Mouse (Mus musculus) CH12F3 (cell line): ENCODE measurements at regions not wholly inside any gene's neighbourhood (a gene's known extent, or its start where the extent isn't known, plus 50 kb on each side); places are given as distances from the start of the nearest gene placed in this dataset.
"Not testable (repeated sequence)": the region's sequence is repeated elsewhere in the genome, so short reads cannot be mapped to it uniquely, and the experiment has no call there.

ENCODE experiments used
- in situ Hi-C: fragments of 300-500 bp; cut with MboI; formaldehyde crosslinking; loops from 2 replicates; pipeline ENCODE4 v1.14.3; 2020; ENCODE audit warnings: low sequenced_read_pairs

DNA sequence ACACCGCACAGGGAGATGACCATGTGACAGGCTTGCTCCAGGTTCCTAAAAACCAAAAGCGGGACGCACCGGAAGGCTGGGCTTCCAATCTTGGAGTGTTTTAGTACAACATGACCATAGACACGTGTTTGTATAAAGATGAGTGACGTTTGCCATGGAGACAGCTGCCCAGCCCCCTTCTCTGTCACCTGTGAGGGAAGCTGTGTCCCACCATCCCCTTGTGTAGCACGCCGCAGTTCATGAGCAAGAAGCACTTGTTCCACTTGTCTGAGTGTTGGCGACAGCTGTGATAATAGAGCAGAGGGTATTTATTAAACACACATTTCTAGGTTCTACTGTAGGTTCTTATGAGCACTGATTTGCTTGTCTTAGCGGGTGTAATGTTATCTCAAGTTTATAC is 131.7 kb upstream of the Slc38a2 start:
- in situ Hi-C loops: no loop called here

- in situ Hi-C loops: no loop called here
Observed at GRCm38 (mm10) chr15:96830578-96830977, 131.0 kb upstream of the Slc38a2 start.

- in situ Hi-C loops: no loop called here
Observed at GRCm38 (mm10) chr15:96829941-96830340, 130.4 kb upstream of the Slc38a2 start.

DNA sequence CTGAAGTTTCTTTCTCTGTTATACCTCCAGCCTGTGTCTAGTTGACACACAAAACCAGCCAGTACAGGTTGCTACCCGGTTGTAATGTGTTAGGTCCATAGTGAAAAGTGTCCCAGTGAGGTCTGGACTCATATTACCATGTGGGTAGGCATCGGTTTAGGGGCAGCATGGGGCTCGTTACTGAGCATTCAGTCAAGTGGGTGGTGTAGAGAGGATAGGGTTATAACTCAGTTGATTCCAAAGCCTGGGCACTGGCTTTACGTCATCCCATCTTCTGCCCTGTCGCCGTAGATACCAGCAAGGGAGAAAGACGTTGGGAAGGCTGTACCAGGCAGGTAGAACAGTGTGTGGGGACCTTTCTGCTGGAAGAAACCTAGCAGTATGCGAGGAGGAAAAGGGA is 129.2 kb upstream of the Slc38a2 start:
- in situ Hi-C loops: no loop called here

- in situ Hi-C loops: no loop called here
Observed at GRCm38 (mm10) chr15:96827931-96828330, 128.4 kb upstream of the Slc38a2 start.

GRCm38 (mm10) chr15:96818435-96818834 is 118.9 kb upstream of the Slc38a2 start:
- in situ Hi-C loops: no loop called here

DNA sequence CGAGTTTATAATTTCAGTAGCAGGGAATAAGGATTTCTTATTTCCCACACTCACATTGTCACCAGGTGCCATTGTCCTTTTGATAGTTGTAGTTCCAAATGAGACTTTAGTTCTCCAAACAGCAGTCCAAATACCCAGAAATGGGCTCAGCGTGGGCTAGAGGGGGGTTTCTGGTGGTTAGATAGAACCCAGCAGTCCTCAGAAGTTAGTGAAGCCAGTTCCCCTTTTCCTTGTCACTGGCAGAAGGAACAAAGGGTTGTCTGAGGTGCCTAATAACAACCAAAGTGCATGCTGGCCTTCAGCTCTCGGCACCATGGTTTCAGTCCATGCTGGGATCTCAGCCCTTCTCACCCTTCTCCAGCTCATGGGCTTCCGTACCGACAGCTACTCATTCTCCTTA is 118.1 kb upstream of the Slc38a2 start:
- in situ Hi-C loops: no loop called here

GRCm38 (mm10) chr15:96816997-96817570 is 117.6 kb upstream of the Slc38a2 start:
- in situ Hi-C loops: no loop called here

DNA sequence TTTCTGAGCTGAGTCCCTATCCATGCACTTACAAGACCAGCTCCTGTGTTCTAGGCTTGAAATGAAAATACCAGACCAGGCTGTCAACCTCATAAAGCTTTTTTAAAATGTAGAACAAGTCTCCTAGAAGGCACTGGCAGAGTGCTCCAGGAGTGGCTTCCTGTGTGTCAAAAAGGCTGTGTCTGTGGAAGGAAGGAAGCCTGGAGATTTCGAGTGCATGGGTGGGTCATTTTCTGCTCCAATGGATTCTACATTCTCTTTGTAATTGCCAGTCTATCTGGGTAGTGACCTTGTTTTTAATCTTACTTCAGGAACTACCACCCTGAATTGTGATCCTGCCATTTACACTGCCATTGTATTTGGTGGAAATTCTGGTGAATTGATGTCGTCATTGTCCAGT is 113.9 kb upstream of the Slc38a2 start:
- in situ Hi-C loops: no loop called here

GRCm38 (mm10) chr15:96802729-96803053 is 103.2 kb upstream of the Slc38a2 start:
- in situ Hi-C loops: no loop called here

- in situ Hi-C loops: no loop called here
Observed at GRCm38 (mm10) chr15:96802034-96802728, 102.7 kb upstream of the Slc38a2 start.

GRCm38 (mm10) chr15:96799228-96799627 is 99.7 kb upstream of the Slc38a2 start:
- in situ Hi-C loops: no loop called here

DNA sequence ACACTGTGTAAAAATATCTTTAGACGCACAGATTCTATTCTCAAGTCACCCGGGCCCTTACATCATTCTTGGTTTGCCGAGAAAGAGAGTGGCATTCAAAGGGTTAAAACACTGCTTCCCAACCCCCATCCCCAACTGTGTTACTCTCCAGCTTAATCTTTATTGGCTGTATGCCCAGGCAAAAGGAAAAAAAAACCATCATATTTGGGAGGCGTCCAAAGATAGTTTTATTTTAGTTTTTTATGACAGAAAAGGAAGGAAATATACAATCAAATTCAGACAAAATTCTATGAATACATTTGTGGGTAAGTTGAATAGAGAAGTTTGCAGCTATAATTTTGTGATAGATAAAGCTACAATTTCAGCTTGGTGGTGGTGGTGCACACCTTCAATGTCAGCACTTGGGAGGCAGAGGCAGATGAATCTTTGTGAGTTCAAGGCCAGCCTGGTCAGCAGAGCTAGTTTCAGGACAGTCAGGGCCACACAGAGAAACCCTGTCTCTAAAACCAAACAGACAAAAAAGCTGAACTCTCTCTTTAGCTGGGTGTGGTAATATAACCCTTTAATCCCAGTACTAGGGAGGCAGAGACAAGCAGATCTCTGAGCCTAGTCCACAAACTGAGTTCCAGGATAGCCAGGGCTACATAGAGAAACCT is 98.2 kb upstream of the Slc38a2 start:
- in situ Hi-C loops: no loop called here

DNA sequence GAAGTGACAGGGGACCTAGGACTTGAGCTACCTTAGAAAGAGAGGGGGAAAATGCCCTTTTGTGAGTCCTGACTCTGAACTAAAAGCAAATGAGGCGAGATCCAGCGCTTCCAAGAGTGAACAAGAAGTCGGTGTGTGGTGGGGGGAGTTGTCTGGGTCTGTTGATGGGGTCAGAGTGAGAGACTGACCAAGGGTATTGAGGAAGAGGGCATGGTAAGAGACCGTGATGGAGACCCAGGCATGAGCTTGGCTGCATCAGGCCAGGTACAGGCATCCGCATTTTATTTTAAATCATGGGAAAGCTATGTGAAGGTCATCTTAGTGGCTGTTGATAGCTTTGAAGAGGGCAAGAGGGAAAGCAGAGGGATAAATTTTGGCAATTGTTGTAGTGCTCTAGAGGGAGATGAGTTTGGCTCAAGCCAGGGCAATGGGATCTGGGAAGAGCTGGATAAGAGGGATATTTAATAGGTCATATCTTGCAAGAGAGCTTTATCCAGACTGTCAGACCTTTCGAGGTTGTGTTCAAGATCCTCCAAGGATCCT is 94.7 kb upstream of the Slc38a2 start:
- in situ Hi-C loops: no loop called here

GRCm38 (mm10) chr15:96793251-96793650 is 93.7 kb upstream of the Slc38a2 start:
- in situ Hi-C loops: no loop called here

DNA sequence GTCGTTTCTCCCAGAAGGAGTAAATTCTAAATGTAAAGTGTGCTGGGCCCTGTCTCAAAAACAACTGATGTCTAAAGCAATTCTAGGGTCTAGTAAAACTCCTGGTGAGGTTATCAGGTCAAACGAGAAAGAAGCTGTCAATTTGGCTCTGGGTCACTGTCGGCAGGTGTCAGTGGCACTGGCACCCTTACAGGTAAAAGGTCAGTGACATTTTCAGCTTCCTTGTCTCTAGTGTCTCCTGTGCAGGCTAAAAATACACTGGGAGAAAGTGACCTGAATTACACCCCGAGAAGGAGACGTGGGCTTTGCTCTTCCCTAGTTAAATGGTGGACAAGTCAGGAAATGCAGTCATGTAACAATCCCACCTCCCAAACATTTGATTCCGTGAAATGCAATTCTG is 91.8 kb upstream of the Slc38a2 start:
- in situ Hi-C loops: no loop called here

DNA sequence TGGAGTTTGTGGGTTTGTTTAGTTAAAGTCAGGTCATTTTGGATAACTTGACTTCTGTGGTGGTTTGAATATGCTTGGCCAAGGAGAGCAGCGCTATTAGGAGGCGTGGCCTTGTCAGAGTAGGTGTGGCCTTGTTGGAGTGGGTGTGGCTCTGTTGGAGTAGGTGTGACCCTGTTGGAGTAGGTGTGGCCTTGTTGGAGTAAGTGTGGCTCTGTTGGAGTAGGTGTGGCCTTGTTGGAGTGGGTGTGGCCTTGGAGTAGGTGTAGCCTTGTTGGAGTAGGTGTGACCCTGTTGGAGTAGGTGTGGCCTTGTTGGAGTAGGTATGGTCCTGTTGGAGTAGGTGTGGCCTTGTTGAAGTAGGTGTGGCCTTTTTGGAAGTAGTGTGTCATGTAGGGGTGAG is 88.4 kb upstream of the Slc38a2 start:
- in situ Hi-C loops: not testable (repeated sequence)

DNA sequence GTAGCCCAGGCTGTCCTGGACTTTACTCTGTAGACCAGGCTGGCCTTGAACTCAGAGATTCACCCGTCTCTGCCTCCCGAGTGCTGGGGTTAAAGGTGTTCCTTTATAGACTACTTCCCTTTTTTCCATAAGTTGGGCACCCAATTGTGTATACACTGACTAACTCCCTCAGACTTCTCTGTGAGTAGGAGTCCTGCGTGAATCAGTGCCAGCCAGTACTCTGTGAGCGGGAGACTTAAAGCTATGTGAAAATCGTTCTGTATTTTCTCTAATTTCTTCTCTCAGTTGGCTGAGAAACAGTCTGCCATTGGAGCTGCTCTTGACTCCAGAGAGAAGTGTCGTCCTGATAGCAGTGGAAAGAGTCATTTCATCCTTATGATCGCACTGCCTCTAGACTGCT is 85.0 kb upstream of the Slc38a2 start:
- in situ Hi-C loops: no loop called here

- in situ Hi-C loops: no loop called here
Observed at GRCm38 (mm10) chr15:96781560-96781959, 82.0 kb upstream of the Slc38a2 start.

DNA sequence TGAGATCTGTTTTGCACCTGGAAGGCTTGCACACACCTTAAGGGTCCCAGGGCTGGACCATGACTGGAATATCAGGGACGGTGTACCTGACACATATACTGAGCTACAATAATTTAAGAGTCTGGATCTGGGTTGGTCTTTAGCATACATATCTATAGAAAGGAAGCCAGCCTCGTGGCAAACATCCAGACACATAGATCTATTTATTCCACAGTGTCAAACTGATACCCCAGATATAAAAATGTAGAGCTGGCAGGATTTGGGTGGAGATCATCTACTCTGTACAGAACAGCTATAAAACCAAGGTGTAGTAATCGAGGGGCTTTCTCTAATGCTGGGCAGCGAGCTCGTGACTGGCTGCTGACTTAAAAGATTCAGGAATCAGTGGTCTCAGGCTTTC is 81.1 kb upstream of the Slc38a2 start:
- in situ Hi-C loops: no loop called here

DNA sequence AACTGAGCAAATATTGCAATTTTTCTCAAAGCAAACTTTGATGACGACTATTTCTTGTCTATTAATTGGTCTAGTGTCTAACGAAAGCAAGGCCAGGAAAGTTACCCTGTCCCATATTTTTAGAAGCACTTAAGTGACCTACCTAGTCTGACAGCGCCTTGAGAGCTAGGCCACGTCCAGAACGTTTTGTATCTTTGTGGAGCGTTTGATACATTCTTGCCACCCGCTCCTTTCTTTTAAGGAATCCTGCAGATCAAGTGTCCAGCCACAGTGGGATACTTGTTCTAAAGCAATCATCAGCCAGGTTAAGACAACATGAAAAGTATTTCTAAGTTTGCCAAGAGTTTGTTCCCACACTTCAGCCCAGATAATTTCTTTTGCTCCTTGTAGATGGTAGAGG is 79.8 kb upstream of the Slc38a2 start:
- in situ Hi-C loops: no loop called here

- in situ Hi-C loops: no loop called here
Observed at GRCm38 (mm10) chr15:96778321-96778926, 78.9 kb upstream of the Slc38a2 start.
